ENCODE assay signal across 14 mouse cellular contexts in genomic region chr11:82762286-82762829, GRCm38 (mm10). TPM values are rescaled to one million over a fixed set of nuclear protein-coding genes. Genes with fewer than 3 reads are reported as not detected.
DNase-seq lines count a peak whose midpoint lies in the region; ATAC-seq and TF ChIP-seq lines count a peak whose summit lies in the region.
"Had no signal": no experiment of that assay in that cellular context is flagged by ENCODE, and none has a peak within 500 bp of the region (broad histone marks: within the 10 kb centered on the region; RNA-seq: fewer than 3 reads in every experiment).

No protein-coding gene starts in this region.

- no peaks in the 10 kb centered on the region for H3K27me3 ChIP-seq in intestine, postnatal 0 days (replicated peaks; ENCODE audit: control insufficient read depth, insufficient read depth, low read length)
- no peaks in the 10 kb centered on the region for H3K27me3 ChIP-seq in intestine, embryonic 15.5 days (replicated peaks)
- H3K27me3 ChIP-seq: forebrain, embryonic 13.5 days; liver, embryonic 13.5 days had no signal

- H3K27ac ChIP-seq in intestine, postnatal 0 days (ENCODE audit: low read depth, low read length): no peak overlapping the region
- H3K27ac ChIP-seq in intestine, embryonic 15.5 days: no peak overlapping the region
- H3K27ac ChIP-seq: kidney, embryonic 15.5 days; liver, embryonic 13.5 days had no signal

- DNase-seq in thymus, postnatal 14 days: peak; percentile 19
- no peak for DNase-seq in thymus, postnatal 0 days (ENCODE audit: low spot score)
- peak; percentile 72 for DNase-seq in R1 (ENCODE audit: low read depth, low spot score)
- no peak for DNase-seq in cerebellum, adult 9-10 months
- DNase-seq in cerebellum, adult 9-11 months: no peak
- DNase-seq: adrenal gland, postnatal 36 days; cerebellum, postnatal 10 days; embryo, embryonic 11 days; heart, postnatal 14 days; liver, embryonic 13.5 days had no signal

- 81% methylated on average over 6 of the region's 6 CpGs for WGBS in intestine, postnatal 0 days
- WGBS in intestine, embryonic 15.5 days: 84% methylated on average over 6 of the region's 6 CpGs

- no peak for ATAC-seq in intestine, postnatal 0 days
- no peak for ATAC-seq in intestine, embryonic 15.5 days
- ATAC-seq: forebrain, embryonic 13.5 days had no signal

- H3K4me3 ChIP-seq in intestine, postnatal 0 days (ENCODE audit: low read depth, low read length): no peak overlapping the region
- no peak overlapping the region for H3K4me3 ChIP-seq in intestine, embryonic 15.5 days (replicated peaks)
- H3K4me3 ChIP-seq: forebrain, embryonic 13.5 days had no signal

- TF ChIP-seq CTCF in intestine, postnatal 0 days (IDR thresholded peaks at IDR 0.05; ENCODE audit: low read depth): peak; percentile 55

- no peak overlapping the region for H3K9ac ChIP-seq in intestine, postnatal 0 days (ENCODE audit: low read depth, low read length)
- H3K9ac ChIP-seq in intestine, embryonic 15.5 days: no peak overlapping the region

- peaks cover 10% of the 10 kb centered on the region for H3K4me1 ChIP-seq in intestine, postnatal 0 days (replicated peaks; ENCODE audit: control insufficient read depth, insufficient read depth, low read length)
- peaks cover 7% of the 10 kb centered on the region for H3K4me1 ChIP-seq in intestine, embryonic 15.5 days (replicated peaks)

- H3K36me3 ChIP-seq in intestine, postnatal 0 days (ENCODE audit: control insufficient read depth, insufficient read depth): no peaks in the 10 kb centered on the region; the same call in 1 of the 2 replicates
- H3K36me3 ChIP-seq in intestine, embryonic 15.5 days: no peaks in the 10 kb centered on the region

- no peak overlapping the region for H3K4me2 ChIP-seq in intestine, postnatal 0 days (replicated peaks; ENCODE audit: low read depth)
- H3K4me2 ChIP-seq in intestine, embryonic 15.5 days (replicated peaks): no peak overlapping the region

- H3K9me3 ChIP-seq in intestine, postnatal 0 days (ENCODE audit: control insufficient read depth): no peaks in the 10 kb centered on the region
- no peaks in the 10 kb centered on the region for H3K9me3 ChIP-seq in intestine, embryonic 15.5 days
- H3K9me3 ChIP-seq: forebrain, embryonic 13.5 days; kidney, embryonic 15.5 days had no signal

RNA-seq across cellular contexts. Expression of gene Cct6b, which starts 1.8 kb away (rescaled TPM):
- polyA plus RNA-seq in intestine, postnatal 0 days (2015; fragmentation: Nextera tagmentation; extraction: Ambion mirVana): 0.27 and 0.29 TPM in 2 replicates
- polyA plus RNA-seq in intestine, embryonic 15.5 days (2015; fragmentation: Nextera tagmentation; extraction: Ambion mirVana): 0.18 and 0.28 TPM in 2 replicates
- 0.51 and 0.76 TPM in 2 replicates for polyA plus RNA-seq in thymus, postnatal 0 days (2015; fragmentation: Nextera tagmentation; extraction: Ambion mirVana)

RNA-seq across cellular contexts. Expression of gene Zfp830, which starts 1.8 kb away (rescaled TPM):
- 19.5 and 21.1 TPM in 2 replicates for polyA plus RNA-seq in intestine, postnatal 0 days (2015; fragmentation: Nextera tagmentation; extraction: Ambion mirVana)
- polyA plus RNA-seq in intestine, embryonic 15.5 days (2015; fragmentation: Nextera tagmentation; extraction: Ambion mirVana): 32.9 and 34.5 TPM in 2 replicates
- 38.1 and 39.5 TPM in 2 replicates for polyA plus RNA-seq in thymus, postnatal 0 days (2015; fragmentation: Nextera tagmentation; extraction: Ambion mirVana)

RNA-seq across cellular contexts. Expression of gene Lig3, which starts 18.6 kb away (rescaled TPM):
- polyA plus RNA-seq in intestine, postnatal 0 days (2015; fragmentation: Nextera tagmentation; extraction: Ambion mirVana): 8.4 and 9.2 TPM in 2 replicates
- 20.4 and 22.5 TPM in 2 replicates for polyA plus RNA-seq in intestine, embryonic 15.5 days (2015; fragmentation: Nextera tagmentation; extraction: Ambion mirVana)
- 19.8 and 21.5 TPM in 2 replicates for polyA plus RNA-seq in thymus, postnatal 0 days (2015; fragmentation: Nextera tagmentation; extraction: Ambion mirVana)

Comparison
In these comparisons a context has a peak if more than half of its experiments do, and no peak if none do; other contexts are left out.
1. DNase-seq: peak in thymus, postnatal 14 days (single experiment) and R1 (single experiment); none in thymus, postnatal 0 days (single experiment), cerebellum, adult 9-10 months (single experiment) and cerebellum, adult 9-11 months (single experiment).